Comparison of ENCODE assay signal across 9 mouse cellular contexts in the genomic region with DNA sequence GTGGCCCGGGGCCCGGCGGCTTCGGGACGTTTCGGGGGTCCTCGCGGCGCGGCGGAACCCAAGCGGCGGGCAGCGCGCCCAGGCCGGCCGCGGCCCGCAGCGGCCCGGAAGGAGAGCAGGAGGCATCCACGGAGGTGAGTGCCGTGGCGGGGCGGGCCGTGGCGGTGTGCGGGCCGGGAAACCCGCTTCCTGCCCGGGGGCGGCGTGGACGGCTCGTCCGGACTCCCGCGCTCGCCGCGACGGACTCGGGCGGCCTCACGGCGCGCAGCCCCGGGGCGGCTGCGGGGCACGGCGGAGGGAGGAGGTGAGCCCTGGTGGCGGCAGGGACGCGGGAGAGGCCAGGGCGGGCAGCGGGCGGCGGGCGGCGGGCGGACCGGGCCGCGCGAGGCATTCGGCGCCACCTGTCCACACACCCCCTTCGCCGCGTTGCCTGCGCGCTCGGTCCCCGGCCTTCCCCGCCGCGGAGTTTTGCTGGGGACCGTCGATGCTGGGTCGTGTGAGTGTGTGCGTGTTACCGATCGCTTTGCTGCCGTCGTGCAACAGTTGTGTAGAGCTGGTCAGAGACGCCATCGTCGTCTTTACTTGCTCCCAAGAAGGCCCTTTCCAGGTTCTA. TPM values are rescaled to one million over a fixed set of nuclear protein-coding genes. Genes with fewer than 3 reads are reported as not detected.
DNase-seq lines count a peak whose midpoint lies in the region; ATAC-seq and TF ChIP-seq lines count a peak whose summit lies in the region.
"Had no signal": no experiment of that assay in that cellular context is flagged by ENCODE, and none has a peak within 500 bp of the region (broad histone marks: within the 10 kb centered on the region; RNA-seq: fewer than 3 reads in every experiment).

No protein-coding gene starts in this region.

- H3K36me3 ChIP-seq in testis, adult 2 months (ENCODE audit: control insufficient read depth, insufficient read depth, low read length), result no peaks in the 10 kb centered on the region
- no peaks in the 10 kb centered on the region for H3K36me3 ChIP-seq in limb, embryonic 12.5 days
- no peaks in the 10 kb centered on the region for H3K36me3 ChIP-seq in stomach, embryonic 15.5 days

- under 1% methylated on average over 73 of the region's 89 CpGs for WGBS in limb, embryonic 12.5 days
- WGBS in stomach, embryonic 15.5 days, result under 1% methylated on average over 75 of the region's 89 CpGs

- no peaks in the 10 kb centered on the region for H3K27me3 ChIP-seq in testis, adult 2 months (ENCODE audit: control insufficient read depth, insufficient read depth, low read length)
- peaks cover 71% of the 10 kb centered on the region for H3K27me3 ChIP-seq in limb, embryonic 12.5 days
- peaks cover 38% of the 10 kb centered on the region for H3K27me3 ChIP-seq in stomach, embryonic 15.5 days (replicated peaks)
- H3K27me3 ChIP-seq: CH12.LX had no signal

- no peaks in the 10 kb centered on the region; the same call in 1 of the 2 replicates for H3K4me1 ChIP-seq in testis, adult 2 months (ENCODE audit: control insufficient read depth, insufficient read depth, low read length)
- no peaks in the 10 kb centered on the region for H3K4me1 ChIP-seq in limb, embryonic 12.5 days (replicated peaks)
- H3K4me1 ChIP-seq in stomach, embryonic 15.5 days, result peaks cover 11% of the 10 kb centered on the region; the same call in 1 of the 2 replicates

- DNase-seq in frontal cortex, adult 2 months (ENCODE audit: extremely low spot score in 1 of 2, low spot score in 1 of 2), result no peak
- DNase-seq in testis, postnatal 10 days (ENCODE audit: low spot score), result no peak
- no peak for DNase-seq in right cerebral cortex, postnatal 36 days (ENCODE audit: low spot score in 2 of 2)
- DNase-seq in cerebellum, adult 9-10 months, result no peak

- TF ChIP-seq POLR2A in testis, adult 2 months (IDR thresholded peaks at IDR 0.05; ENCODE audit: control insufficient read depth, low read depth, low read length), result 0 out of 2 replicates have a peak, but pooled peaks have one; percentile 33

- no peaks in the 10 kb centered on the region for H3K9me3 ChIP-seq in limb, embryonic 12.5 days
- no peaks in the 10 kb centered on the region for H3K9me3 ChIP-seq in stomach, embryonic 15.5 days

- peak; percentile 20; the same call in 1 of the 2 replicates for ATAC-seq in frontal cortex, adult (ENCODE audit: low TSS enrichment)
- peak; percentile 60 for ATAC-seq in limb, embryonic 12.5 days (ENCODE audit: insufficient number of reproducible peaks, insufficient read depth, low FRiP score, low TSS enrichment, low read depth)
- 0 out of 2 replicates have a peak, but pooled peaks have one; percentile 27 for ATAC-seq in stomach, embryonic 15.5 days (ENCODE audit: insufficient read depth, low FRiP score, low read depth)

- peak overlapping the region; percentile 100 for H3K4me3 ChIP-seq in testis, adult 2 months (ENCODE audit: control insufficient read depth, low read depth, low read length)
- peak overlapping the region; percentile 59 for H3K4me3 ChIP-seq in limb, embryonic 12.5 days (replicated peaks)
- H3K4me3 ChIP-seq in stomach, embryonic 15.5 days (replicated peaks), result peak overlapping the region; percentile 58

- H3K9ac ChIP-seq in limb, embryonic 12.5 days (replicated peaks), result peak overlapping the region; percentile 77
- peak overlapping the region; percentile 39 for H3K9ac ChIP-seq in stomach, embryonic 15.5 days

- H3K4me2 ChIP-seq in limb, embryonic 12.5 days, result peak overlapping the region; percentile 64
- H3K4me2 ChIP-seq in stomach, embryonic 15.5 days, result peak overlapping the region; percentile 75

- no peak for TF ChIP-seq CTCF in testis, adult 2 months (IDR thresholded peaks at IDR 0.05; ENCODE audit: control insufficient read depth, insufficient read depth, insufficient replicate concordance, low read depth, low read length)

- peak overlapping the region; percentile 89 for H3K27ac ChIP-seq in testis, adult 2 months (ENCODE audit: control insufficient read depth, insufficient read depth, low read depth, low read length)
- H3K27ac ChIP-seq in limb, embryonic 12.5 days, result peak overlapping the region; percentile 84
- H3K27ac ChIP-seq in stomach, embryonic 15.5 days, result peak overlapping the region; percentile 54; the same call in 1 of the 2 replicates

RNA-seq across cellular contexts. Expression of a gene that starts 0.4 kb away (rescaled TPM):
- polyA plus RNA-seq in frontal cortex, adult 2 months (2012; rRNA removed), result 2.6 and 3.2 TPM in 2 replicates
- polyA plus RNA-seq in testis, adult 2 months (2012; rRNA removed), result 29.9 and 39.0 TPM in 2 replicates
- 14.0 and 15.4 TPM in 2 replicates for polyA plus RNA-seq in limb, embryonic 12.5 days (2016; fragmentation: Nextera tagmentation; extraction: Ambion mirVana)
- 7.2 and 8.4 TPM in 2 replicates for polyA plus RNA-seq in stomach, embryonic 15.5 days (2015; fragmentation: Nextera tagmentation; extraction: Ambion mirVana)

RNA-seq across cellular contexts. Expression of a gene that starts 59.1 kb away (rescaled TPM):
- 0.97 and 0.98 TPM in 2 replicates for polyA plus RNA-seq in frontal cortex, adult 2 months (2012; rRNA removed)
- 0.14 and 0.15 TPM in 2 replicates for polyA plus RNA-seq in testis, adult 2 months (2012; rRNA removed)
- 0.20 TPM in 1 of 2 replicates, not detected in the other for polyA plus RNA-seq in limb, embryonic 12.5 days (2016; fragmentation: Nextera tagmentation; extraction: Ambion mirVana)
- 0.10 and 0.15 TPM in 2 replicates for polyA plus RNA-seq in stomach, embryonic 15.5 days (2015; fragmentation: Nextera tagmentation; extraction: Ambion mirVana)
